Mouse (Mus musculus): ENCODE results near the gene Bcor. TPM values are rescaled to one million over a fixed set of nuclear protein-coding genes. Genes with fewer than 3 reads are reported as not detected.

Bcor gene
- polyA plus RNA-seq, 1 experiment = 11.1 TPM

DNA sequence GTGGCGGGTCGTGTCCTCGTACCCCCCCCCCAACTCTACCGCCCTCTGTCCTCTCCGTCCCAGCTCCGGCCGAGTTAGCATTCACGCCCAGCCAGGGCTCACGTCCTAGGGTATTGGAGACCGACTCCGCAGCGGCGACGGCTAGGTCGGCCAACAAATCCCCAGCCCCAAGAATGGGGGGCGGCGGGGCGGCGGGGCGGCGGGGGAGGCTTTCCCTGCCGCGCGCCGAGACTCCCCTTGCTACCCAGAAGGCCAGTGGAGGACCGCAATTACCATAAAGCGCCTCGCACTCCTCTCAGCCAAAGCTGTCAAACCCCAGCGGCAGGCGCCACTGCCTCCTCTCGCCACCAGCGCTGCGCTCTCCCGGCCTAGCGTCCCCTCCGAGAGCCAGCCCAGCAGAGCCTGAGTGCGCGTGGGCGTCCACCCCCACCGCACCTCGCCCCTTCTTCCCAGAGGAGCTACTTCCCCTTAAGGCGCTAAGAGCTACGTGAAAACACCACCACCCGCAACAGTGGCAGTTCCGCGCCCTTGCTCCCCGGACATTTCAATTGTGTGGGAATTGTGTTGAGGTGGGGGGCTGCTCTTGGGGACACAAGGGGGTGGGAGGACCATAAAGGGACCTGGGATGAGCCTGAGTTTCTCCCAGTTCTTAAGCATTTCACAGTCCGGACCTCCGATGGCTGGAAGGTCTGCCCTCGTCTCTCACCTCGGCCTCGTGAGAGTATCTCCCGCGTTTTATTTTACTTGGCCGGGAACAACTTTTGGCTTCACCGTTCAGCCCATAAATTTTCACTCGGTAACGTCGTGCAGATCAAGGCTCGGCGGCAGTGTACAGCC lies 79.0 kb downstream of the Bcor start:
- Histone ChIP-seq H3K4me3 (replicated peaks) (peak overlapping the region; percentile 95), H3K9me3 (peaks cover 10% of the 10 kb centered on the region; the same call in 1 of the 2 replicates), H3K36me3 (replicated peaks; ENCODE audit: low read length) (no peaks in the 10 kb centered on the region), H3K27me3 (replicated peaks) (peaks cover 84% of the 10 kb centered on the region), H3K4me1 (peaks cover 22% of the 10 kb centered on the region)
- no peak for TF ChIP-seq FLI1 (IDR thresholded peaks at IDR 0.05; ENCODE audit: low read length)
- no peak for TF ChIP-seq GATA1 (IDR thresholded peaks at IDR 0.05; ENCODE audit: borderline replicate concordance, low read length)

GRCm38 (mm10) chrX:12080095-12080903 lies 79.9 kb downstream of the Bcor start:
- H3K4me3 ChIP-seq (replicated peaks) = peak overlapping the region; percentile 95
- no peaks in the 10 kb centered on the region for H3K36me3 ChIP-seq (replicated peaks; ENCODE audit: low read length)
- H3K27me3 ChIP-seq (replicated peaks) = peaks cover 80% of the 10 kb centered on the region
- TF ChIP-seq FLI1 (IDR thresholded peaks at IDR 0.05; ENCODE audit: low read length) (no peak), GATA1 (IDR thresholded peaks at IDR 0.05; ENCODE audit: borderline replicate concordance, low read length) (no peak)
- H3K9me3 ChIP-seq = peaks cover 10% of the 10 kb centered on the region; the same call in 1 of the 2 replicates
- H3K4me1 ChIP-seq = peaks cover 23% of the 10 kb centered on the region

GRCm38 (mm10) chrX:12079309-12080094 lies 80.7 kb downstream of the Bcor start:
- TF ChIP-seq FLI1 (IDR thresholded peaks at IDR 0.05; ENCODE audit: low read length) (no peak), GATA1 (IDR thresholded peaks at IDR 0.05; ENCODE audit: borderline replicate concordance, low read length) (no peak)
- H3K4me3 ChIP-seq (replicated peaks) = peak overlapping the region; percentile 95
- H3K9me3 ChIP-seq = peaks cover 10% of the 10 kb centered on the region; the same call in 1 of the 2 replicates
- no peaks in the 10 kb centered on the region for H3K36me3 ChIP-seq (replicated peaks; ENCODE audit: low read length)
- H3K4me1 ChIP-seq = peaks cover 29% of the 10 kb centered on the region
- H3K27me3 ChIP-seq (replicated peaks) = peaks cover 79% of the 10 kb centered on the region

DNA sequence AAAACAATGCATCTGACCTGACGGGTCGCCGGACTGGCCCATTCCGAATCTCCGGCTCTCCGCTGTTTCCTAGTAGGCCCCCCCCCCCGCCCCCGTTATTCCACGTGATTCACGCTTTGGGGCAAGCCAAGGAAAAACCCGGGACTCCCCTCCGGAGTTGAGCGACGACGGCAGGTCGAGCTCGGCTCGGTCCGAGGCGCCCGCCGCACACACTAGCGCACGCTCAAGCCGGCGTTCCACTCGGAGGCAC lies 81.2 kb downstream of the Bcor start:
- peaks cover 78% of the 10 kb centered on the region for H3K27me3 ChIP-seq (replicated peaks)
- H3K4me3 ChIP-seq (replicated peaks) = peak overlapping the region; percentile 95
- H3K36me3 ChIP-seq (replicated peaks; ENCODE audit: low read length) = no peaks in the 10 kb centered on the region
- H3K4me1 ChIP-seq = peaks cover 34% of the 10 kb centered on the region
- peaks cover 10% of the 10 kb centered on the region; the same call in 1 of the 2 replicates for H3K9me3 ChIP-seq
- TF ChIP-seq GATA1 (IDR thresholded peaks at IDR 0.05; ENCODE audit: borderline replicate concordance, low read length) = no peak
- TF ChIP-seq FLI1 (IDR thresholded peaks at IDR 0.05; ENCODE audit: low read length) = no peak

- Histone ChIP-seq H3K36me3 (replicated peaks; ENCODE audit: low read length) (no peaks in the 10 kb centered on the region), H3K27me3 (replicated peaks) (peaks cover 73% of the 10 kb centered on the region), H3K4me1 (peaks cover 38% of the 10 kb centered on the region), H3K9me3 (peaks cover 10% of the 10 kb centered on the region; the same call in 1 of the 2 replicates), H3K4me3 (replicated peaks) (peak overlapping the region; percentile 95)
- TF ChIP-seq FLI1 (IDR thresholded peaks at IDR 0.05; ENCODE audit: low read length) = no peak
- no peak for TF ChIP-seq GATA1 (IDR thresholded peaks at IDR 0.05; ENCODE audit: borderline replicate concordance, low read length)
Observed at GRCm38 (mm10) chrX:12078195-12079058, 81.7 kb downstream of the Bcor start.

- peaks cover 71% of the 10 kb centered on the region for H3K27me3 ChIP-seq (replicated peaks)
- peak overlapping the region; percentile 95 for H3K4me3 ChIP-seq (replicated peaks)
- H3K36me3 ChIP-seq (replicated peaks; ENCODE audit: low read length) = no peaks in the 10 kb centered on the region
- peaks cover 46% of the 10 kb centered on the region for H3K4me1 ChIP-seq
- peaks cover 10% of the 10 kb centered on the region; the same call in 1 of the 2 replicates for H3K9me3 ChIP-seq
- TF ChIP-seq FLI1 (IDR thresholded peaks at IDR 0.05; ENCODE audit: low read length) = no peak
- TF ChIP-seq GATA1 (IDR thresholded peaks at IDR 0.05; ENCODE audit: borderline replicate concordance, low read length) = no peak
Observed at GRCm38 (mm10) chrX:12077601-12077980, 82.6 kb downstream of the Bcor start.

DNA sequence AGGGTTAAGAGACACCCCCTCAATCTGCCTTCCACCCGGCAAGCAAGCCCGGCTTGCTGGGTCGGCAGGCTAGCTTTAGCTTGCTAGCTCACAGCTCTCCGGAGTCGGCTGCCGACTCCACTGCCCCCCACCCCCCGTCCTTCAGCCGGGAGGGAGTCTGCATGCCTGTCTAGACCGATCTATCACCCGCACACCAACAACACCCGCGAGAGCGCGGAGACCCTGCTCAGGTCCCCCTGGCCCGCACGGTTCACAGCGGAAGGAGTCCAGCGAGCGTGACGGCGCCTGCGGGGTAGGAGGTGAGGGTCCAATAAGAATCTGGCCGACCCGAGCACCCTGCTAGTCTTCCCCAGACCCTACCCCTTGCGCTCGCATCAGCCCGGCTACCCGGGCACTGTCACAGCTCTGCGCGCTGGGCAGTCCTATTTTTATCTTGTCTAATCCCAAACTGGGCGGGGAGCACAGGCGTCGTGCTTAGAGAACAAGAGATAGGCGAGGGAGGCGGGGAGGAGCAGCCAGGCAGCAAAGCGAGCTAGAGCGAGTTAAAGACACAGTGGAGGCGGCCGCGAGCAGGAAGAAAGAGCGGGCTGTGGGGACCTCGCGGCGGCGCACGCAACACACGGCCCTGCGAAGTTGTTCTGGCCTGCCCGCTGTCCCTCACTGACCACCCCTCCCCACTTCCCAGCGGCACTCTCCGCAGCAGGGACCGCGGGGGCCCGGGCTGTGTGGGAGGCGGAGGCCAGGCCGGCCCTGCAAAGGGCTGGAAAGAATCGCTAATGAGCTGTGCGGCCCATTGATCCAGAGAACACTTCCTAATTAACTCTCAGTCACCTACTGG lies 83.2 kb downstream of the Bcor start:
- Histone ChIP-seq H3K9me3 (peaks cover 10% of the 10 kb centered on the region; the same call in 1 of the 2 replicates), H3K4me1 (peaks cover 52% of the 10 kb centered on the region), H3K36me3 (replicated peaks; ENCODE audit: low read length) (no peaks in the 10 kb centered on the region), H3K4me3 (replicated peaks) (peak overlapping the region; percentile 95), H3K27me3 (replicated peaks) (peaks cover 73% of the 10 kb centered on the region)
- TF ChIP-seq GATA1 (IDR thresholded peaks at IDR 0.05; ENCODE audit: borderline replicate concordance, low read length) (no peak), FLI1 (IDR thresholded peaks at IDR 0.05; ENCODE audit: low read length) (no peak)

- TF ChIP-seq GATA1 (IDR thresholded peaks at IDR 0.05; ENCODE audit: borderline replicate concordance, low read length) (no peak), FLI1 (IDR thresholded peaks at IDR 0.05; ENCODE audit: low read length) (no peak)
- Histone ChIP-seq H3K36me3 (replicated peaks; ENCODE audit: low read length) (peaks cover 3% of the 10 kb centered on the region), H3K27me3 (replicated peaks) (peaks cover 58% of the 10 kb centered on the region), H3K9me3 (no peaks in the 10 kb centered on the region), H3K4me3 (replicated peaks) (peak overlapping the region; percentile 38), H3K4me1 (peaks cover 77% of the 10 kb centered on the region)
Observed at GRCm38 (mm10) chrX:12072721-12073120, 87.4 kb downstream of the Bcor start.
